Comparison of ENCODE assay signal across 10 mouse cellular contexts in the genomic region with DNA sequence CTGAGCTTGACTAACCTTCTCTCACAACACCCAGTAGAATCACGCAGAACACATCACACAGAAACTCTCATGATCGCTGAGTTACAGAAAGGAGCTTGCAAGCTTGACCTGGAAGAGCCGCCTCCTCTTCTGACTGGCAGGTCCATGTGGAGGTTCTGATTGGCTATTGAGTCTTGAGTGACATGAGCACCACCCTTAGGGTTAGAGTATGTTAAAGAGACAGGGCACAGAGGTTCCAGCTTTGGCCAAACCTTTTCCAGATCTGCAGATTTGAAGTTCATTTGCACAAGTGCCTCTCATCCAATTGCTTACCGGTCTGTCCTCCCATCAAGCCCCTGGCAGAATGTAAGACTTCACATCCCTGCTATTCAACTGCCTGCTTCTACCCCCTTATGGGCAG. TPM values are rescaled to one million over a fixed set of nuclear protein-coding genes. Genes with fewer than 3 reads are reported as not detected.
DNase-seq lines count a peak whose midpoint lies in the region; ATAC-seq and TF ChIP-seq lines count a peak whose summit lies in the region.
"Not testable (repeated sequence)": the region's sequence is repeated elsewhere in the genome, so short reads cannot be mapped to it uniquely, and the experiment has no call there.
"Had no signal": no experiment of that assay in that cellular context is flagged by ENCODE, and none has a peak within 500 bp of the region (broad histone marks: within the 10 kb centered on the region; RNA-seq: fewer than 3 reads in every experiment).

A gene (minus strand): TSS at position 101 of the 400 bp plus-strand sequence.

- no CpG with 5 or more reads among the region's 4 CpGs for WGBS in cerebellum, adult 2 months
- WGBS in forebrain, embryonic 12.5 days: no CpG with 5 or more reads among the region's 4 CpGs
- no CpG with 5 or more reads among the region's 4 CpGs for WGBS in hindbrain, embryonic 12.5 days
- WGBS in hindbrain, postnatal 0 days: no CpG with 5 or more reads among the region's 4 CpGs
- no CpG with 5 or more reads among the region's 4 CpGs for WGBS in kidney, postnatal 0 days
- no CpG with 5 or more reads among the region's 4 CpGs for WGBS in neural tube, embryonic 12.5 days

- H3K4me3 ChIP-seq in cerebellum, adult 2 months (replicated peaks; ENCODE audit: insufficient read depth, low read depth, low read length); forebrain, embryonic 12.5 days (replicated peaks); hindbrain, embryonic 12.5 days; hindbrain, postnatal 0 days (ENCODE audit: low read length); kidney, postnatal 0 days (replicated peaks; ENCODE audit: low read depth, low read length); neural tube, embryonic 12.5 days: not testable (repeated sequence)

- not testable (repeated sequence) for TF ChIP-seq CTCF in cerebellum, adult 2 months (IDR thresholded peaks at IDR 0.05; ENCODE audit: borderline replicate concordance, insufficient read depth, low read depth, low read length); hindbrain, postnatal 0 days (IDR thresholded peaks at IDR 0.05; ENCODE audit: low read depth); kidney, postnatal 0 days (IDR thresholded peaks at IDR 0.05; ENCODE audit: low read depth)

- H3K36me3 ChIP-seq in forebrain, embryonic 12.5 days (replicated peaks); hindbrain, embryonic 12.5 days; hindbrain, postnatal 0 days (ENCODE audit: insufficient read depth, low read length); kidney, postnatal 0 days (ENCODE audit: insufficient read depth, low read length); neural tube, embryonic 12.5 days: not testable (repeated sequence)

- not testable (repeated sequence) for H3K4me2 ChIP-seq in forebrain, embryonic 12.5 days; hindbrain, embryonic 12.5 days (replicated peaks); hindbrain, postnatal 0 days (ENCODE audit: low read depth, low read length); kidney, postnatal 0 days (ENCODE audit: low read length); neural tube, embryonic 12.5 days (replicated peaks)

- not testable (repeated sequence) for H3K9me3 ChIP-seq in forebrain, embryonic 12.5 days; hindbrain, embryonic 12.5 days (replicated peaks); hindbrain, postnatal 0 days (ENCODE audit: low read length); kidney, postnatal 0 days (replicated peaks; ENCODE audit: low read length); neural tube, embryonic 12.5 days

- not testable (repeated sequence) for H3K9ac ChIP-seq in forebrain, embryonic 12.5 days; hindbrain, embryonic 12.5 days; hindbrain, postnatal 0 days (replicated peaks; ENCODE audit: low read length); kidney, postnatal 0 days (ENCODE audit: low read depth, low read length); neural tube, embryonic 12.5 days

- not testable (repeated sequence) for H3K4me1 ChIP-seq in cerebellum, adult 2 months (ENCODE audit: control insufficient read depth, insufficient read depth, low read length); forebrain, embryonic 12.5 days; hindbrain, embryonic 12.5 days; hindbrain, postnatal 0 days (ENCODE audit: insufficient read depth, low read length); kidney, postnatal 0 days (replicated peaks; ENCODE audit: insufficient read depth, low read length); neural tube, embryonic 12.5 days

- not testable (repeated sequence) for H3K27me3 ChIP-seq in cerebellum, adult 2 months (ENCODE audit: control insufficient read depth, insufficient read depth, low read length); forebrain, embryonic 12.5 days; hindbrain, embryonic 12.5 days; hindbrain, postnatal 0 days (ENCODE audit: insufficient read depth, low read length); kidney, postnatal 0 days (ENCODE audit: insufficient read depth, low read length); neural tube, embryonic 12.5 days (replicated peaks)

- ATAC-seq in forebrain, embryonic 12.5 days (ENCODE audit: low FRiP score); hindbrain, embryonic 12.5 days (ENCODE audit: low FRiP score); hindbrain, postnatal 0 days; kidney, postnatal 0 days (replicated peaks; ENCODE audit: low FRiP score, low read depth); neural tube, embryonic 12.5 days (ENCODE audit: low FRiP score, low read depth): not testable (repeated sequence)

- H3K27ac ChIP-seq in cerebellum, adult 2 months (ENCODE audit: insufficient read depth, low read length); forebrain, embryonic 12.5 days; hindbrain, embryonic 12.5 days; hindbrain, postnatal 0 days; kidney, postnatal 0 days; neural tube, embryonic 12.5 days: not testable (repeated sequence)

- DNase-seq in cerebellum, adult 2 months; frontal cortex, adult 2 months (ENCODE audit: extremely low spot score in 1 of 2, low spot score in 1 of 2); hindbrain, postnatal 0 days (ENCODE audit: low spot score); kidney, postnatal 0 days (ENCODE audit: low spot score): not testable (repeated sequence)

- not testable (repeated sequence) for TF ChIP-seq POLR2A in cerebellum, adult 2 months (IDR thresholded peaks at IDR 0.05; ENCODE audit: borderline replicate concordance, insufficient read depth, low read length)

RNA-seq across cellular contexts. Expression of the gene that starts here (rescaled TPM):
- 13.1 and 14.9 TPM in 2 replicates for polyA plus RNA-seq in cerebellum, adult 2 months (2012; rRNA removed)
- polyA plus RNA-seq in forebrain, embryonic 12.5 days (2016; fragmentation: Nextera tagmentation; extraction: Ambion mirVana): 7.8 and 14.4 TPM in 2 replicates
- polyA plus RNA-seq in frontal cortex, adult 2 months (2012; rRNA removed): 15.5 and 19.0 TPM in 2 replicates
- polyA plus RNA-seq in hindbrain, embryonic 12.5 days (2016; fragmentation: Nextera tagmentation; extraction: Ambion mirVana): 13.9 and 24.7 TPM in 2 replicates
- 13.3 and 17.2 TPM in 2 replicates for total RNA-seq in hindbrain, postnatal 0 days (2014; rRNA removed)
- polyA plus RNA-seq in hindbrain, postnatal 0 days (2015; fragmentation: Nextera tagmentation; extraction: Ambion mirVana): 20.4 and 30.7 TPM in 2 replicates
- polyA plus RNA-seq in kidney, postnatal 0 days (2015; fragmentation: Nextera tagmentation; extraction: Ambion mirVana): 14.7 and 16.5 TPM in 2 replicates
- polyA plus RNA-seq in neural tube, embryonic 12.5 days (2016; fragmentation: Nextera tagmentation; extraction: Ambion mirVana): 15.2 and 20.5 TPM in 2 replicates
- total RNA-seq: gastrocnemius, postnatal 4 days; heart, adult 2 months; heart, postnatal 14 days had no signal
